Mouse (Mus musculus): ENCODE measurements around the gene Phgdh. TPM values are rescaled to one million over a fixed set of nuclear protein-coding genes. Genes with fewer than 3 reads are reported as not detected.

Phgdh gene
- total RNA-seq, 1 experiment: 162 TPM

DNA sequence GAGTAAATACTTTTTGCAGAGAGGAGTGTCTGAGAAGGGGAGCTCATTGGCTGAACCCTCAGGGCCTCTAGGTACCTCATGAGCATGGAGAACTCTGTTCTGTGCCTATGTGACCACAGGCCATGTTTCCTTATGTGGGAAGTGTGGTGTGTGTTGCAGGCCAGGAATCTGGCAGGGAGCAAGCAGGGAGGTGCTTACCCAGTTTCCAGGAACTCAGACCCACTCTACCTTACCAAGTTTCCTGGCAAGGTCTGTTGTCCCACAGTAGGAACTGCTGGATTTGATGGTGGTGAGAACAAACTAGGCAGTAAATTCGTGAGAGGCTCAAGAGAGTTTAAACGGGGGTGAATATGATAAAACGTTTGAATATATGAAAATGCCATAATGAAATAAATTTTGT lies 26.3 kb upstream of the Phgdh start:
- in situ Hi-C loops (cut with MboI; ENCODE audit: low sequenced_read_pairs in 2 of 2, unreplicated experiment in 2 of 2): no loop called here
- no peaks in the 10 kb centered on the region; a peak in 1 of 4 replicates for H3K4me1 ChIP-seq (ENCODE audit: control insufficient read depth in 2 of 2, insufficient read depth in 2 of 2, low read length in 2 of 2, poor library complexity in 1 of 2)
- TF ChIP-seq ZNF384 (IDR thresholded peaks at IDR 0.05; ENCODE audit: low read depth, low read length) (no peak), HCFC1 (IDR thresholded peaks at IDR 0.05; ENCODE audit: borderline replicate concordance, insufficient read depth, low read length) (no peak), MAFK (IDR thresholded peaks at IDR 0.05; ENCODE audit: insufficient read depth, low read depth, low read length) (no peak), ZC3H11A (IDR thresholded peaks at IDR 0.05; ENCODE audit: borderline replicate concordance, low read depth, low read length) (no peak), CHD2 (IDR thresholded peaks at IDR 0.05; ENCODE audit: low read depth, low read length) (no peak)
- no peak overlapping the region for H3K4me3 ChIP-seq (ENCODE audit: insufficient read depth in 1 of 2, low read depth in 1 of 2, low read length in 2 of 2, poor library complexity in 1 of 2, severe bottlenecking in 1 of 2)
- H3K9me3 ChIP-seq (ENCODE audit: control insufficient read depth, insufficient read depth, low read depth, low read length): no peaks in the 10 kb centered on the region
- no peak for DNase-seq (ENCODE audit: low read depth, low spot score)
- no peak overlapping the region for H3K27ac ChIP-seq (ENCODE audit: insufficient read depth, low read depth, low read length, poor library complexity, severe bottlenecking)
- H3K36me3 ChIP-seq (ENCODE audit: control insufficient read depth, insufficient read depth, low read length, poor library complexity, severe bottlenecking): no peaks in the 10 kb centered on the region
- H3K9ac ChIP-seq (ENCODE audit: insufficient read depth, low read depth, low read length, poor library complexity, severe bottlenecking): no peak overlapping the region

GRCm38 (mm10) chr3:98362753-98363152 lies 23.0 kb upstream of the Phgdh start:
- Histone ChIP-seq H3K27ac (ENCODE audit: insufficient read depth, low read depth, low read length, poor library complexity, severe bottlenecking) (no peak overlapping the region), H3K9me3 (ENCODE audit: control insufficient read depth, insufficient read depth, low read depth, low read length) (no peaks in the 10 kb centered on the region), H3K4me3 (ENCODE audit: insufficient read depth in 1 of 2, low read depth in 1 of 2, low read length in 2 of 2, poor library complexity in 1 of 2, severe bottlenecking in 1 of 2) (no peak overlapping the region), H3K4me1 (ENCODE audit: control insufficient read depth in 2 of 2, insufficient read depth in 2 of 2, low read length in 2 of 2, poor library complexity in 1 of 2) (no peaks in the 10 kb centered on the region; a peak in 1 of 4 replicates), H3K9ac (ENCODE audit: insufficient read depth, low read depth, low read length, poor library complexity, severe bottlenecking) (no peak overlapping the region), H3K36me3 (ENCODE audit: control insufficient read depth, insufficient read depth, low read length, poor library complexity, severe bottlenecking) (no peaks in the 10 kb centered on the region)
- TF ChIP-seq ZC3H11A (IDR thresholded peaks at IDR 0.05; ENCODE audit: borderline replicate concordance, low read depth, low read length) (0 out of 2 replicates have a peak, but pooled peaks have one; percentile 26), HCFC1 (IDR thresholded peaks at IDR 0.05; ENCODE audit: borderline replicate concordance, insufficient read depth, low read length) (no peak), ZNF384 (IDR thresholded peaks at IDR 0.05; ENCODE audit: low read depth, low read length) (no peak)
- DNase-seq (ENCODE audit: low read depth, low spot score): no peak
- in situ Hi-C loops (cut with MboI; ENCODE audit: low sequenced_read_pairs in 2 of 2, unreplicated experiment in 2 of 2): no loop called here

DNA sequence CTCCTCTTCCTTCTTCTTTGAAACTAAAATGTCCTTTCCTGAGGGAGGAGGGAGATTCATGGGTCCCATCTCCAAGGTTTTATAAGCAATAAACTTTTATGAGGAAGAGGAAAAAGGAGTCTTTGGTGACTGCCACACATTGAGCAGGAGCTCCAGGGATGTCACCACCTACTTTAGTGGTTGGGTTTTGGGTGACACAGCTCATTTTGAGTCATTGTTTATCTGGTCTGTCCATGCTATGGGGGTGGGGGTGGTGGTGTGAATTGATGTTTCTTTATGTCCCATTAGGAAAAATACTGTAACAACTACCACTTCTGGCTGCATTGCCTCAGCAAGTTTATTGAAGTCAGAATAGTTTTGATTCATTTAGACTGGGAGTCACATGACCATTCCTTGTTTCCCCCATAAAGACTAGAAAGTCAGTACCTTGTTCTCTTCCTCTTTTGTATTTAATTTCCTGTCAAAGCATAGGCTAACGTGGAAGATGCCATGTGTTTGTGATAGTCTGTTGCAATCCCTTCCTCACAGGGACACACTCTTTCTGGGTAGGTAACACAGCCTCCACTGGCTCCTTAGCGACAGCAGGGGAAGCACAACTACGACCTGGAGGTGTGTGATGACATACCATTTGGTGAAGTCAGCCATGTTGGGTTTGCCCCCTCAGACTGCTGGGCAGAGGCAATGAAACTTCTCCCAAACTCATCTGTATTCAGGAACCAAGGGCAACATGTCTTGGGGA lies 17.0 kb upstream of the Phgdh start:
- H3K9ac ChIP-seq (ENCODE audit: insufficient read depth, low read depth, low read length, poor library complexity, severe bottlenecking): no peak overlapping the region
- in situ Hi-C loops (cut with MboI; ENCODE audit: low sequenced_read_pairs in 2 of 2, unreplicated experiment in 2 of 2): no loop called here
- DNase-seq (ENCODE audit: low read depth, low spot score): no peak

GRCm38 (mm10) chr3:98356026-98356365 lies 16.2 kb upstream of the Phgdh start:
- no peak for DNase-seq (ENCODE audit: low read depth, low spot score)
- no peaks in the 10 kb centered on the region for H3K36me3 ChIP-seq (ENCODE audit: control insufficient read depth, insufficient read depth, low read length, poor library complexity, severe bottlenecking)
- TF ChIP-seq HCFC1 (IDR thresholded peaks at IDR 0.05; ENCODE audit: borderline replicate concordance, insufficient read depth, low read length) (no peak), MAFK (IDR thresholded peaks at IDR 0.05; ENCODE audit: insufficient read depth, low read depth, low read length) (no peak), ZC3H11A (IDR thresholded peaks at IDR 0.05; ENCODE audit: borderline replicate concordance, low read depth, low read length) (no peak), CHD2 (IDR thresholded peaks at IDR 0.05; ENCODE audit: low read depth, low read length) (no peak), ZNF384 (IDR thresholded peaks at IDR 0.05; ENCODE audit: low read depth, low read length) (no peak)
- no peak overlapping the region for H3K4me3 ChIP-seq (ENCODE audit: insufficient read depth in 1 of 2, low read depth in 1 of 2, low read length in 2 of 2, poor library complexity in 1 of 2, severe bottlenecking in 1 of 2)
- in situ Hi-C loops (cut with MboI; ENCODE audit: low sequenced_read_pairs in 2 of 2, unreplicated experiment in 2 of 2): no loop called here
- 0 out of 4 replicates have a peak, but pooled peaks cover 0 to 2% of the 10 kb centered on the region in 2 experiments for H3K4me1 ChIP-seq (ENCODE audit: control insufficient read depth in 2 of 2, insufficient read depth in 2 of 2, low read length in 2 of 2, poor library complexity in 1 of 2)
- no peak overlapping the region for H3K9ac ChIP-seq (ENCODE audit: insufficient read depth, low read depth, low read length, poor library complexity, severe bottlenecking)
- H3K27ac ChIP-seq (ENCODE audit: insufficient read depth, low read depth, low read length, poor library complexity, severe bottlenecking): no peak overlapping the region
- H3K9me3 ChIP-seq (ENCODE audit: control insufficient read depth, insufficient read depth, low read depth, low read length): no peaks in the 10 kb centered on the region

More for the DNA sequence above, 17.0 kb upstream of the Phgdh start:
- H3K9me3 ChIP-seq (ENCODE audit: control insufficient read depth, insufficient read depth, low read depth, low read length): no peaks in the 10 kb centered on the region
- H3K4me3 ChIP-seq (ENCODE audit: insufficient read depth in 1 of 2, low read depth in 1 of 2, low read length in 2 of 2, poor library complexity in 1 of 2, severe bottlenecking in 1 of 2): no peak overlapping the region
- no peaks in the 10 kb centered on the region for H3K36me3 ChIP-seq (ENCODE audit: control insufficient read depth, insufficient read depth, low read length, poor library complexity, severe bottlenecking)
- 0 out of 4 replicates have a peak, but pooled peaks cover 0 to 2% of the 10 kb centered on the region in 2 experiments for H3K4me1 ChIP-seq (ENCODE audit: control insufficient read depth in 2 of 2, insufficient read depth in 2 of 2, low read length in 2 of 2, poor library complexity in 1 of 2)
- TF ChIP-seq HCFC1 (IDR thresholded peaks at IDR 0.05; ENCODE audit: borderline replicate concordance, insufficient read depth, low read length) (no peak), CHD2 (IDR thresholded peaks at IDR 0.05; ENCODE audit: low read depth, low read length) (no peak), MAFK (IDR thresholded peaks at IDR 0.05; ENCODE audit: insufficient read depth, low read depth, low read length) (no peak), ZNF384 (IDR thresholded peaks at IDR 0.05; ENCODE audit: low read depth, low read length) (no peak), ZC3H11A (IDR thresholded peaks at IDR 0.05; ENCODE audit: borderline replicate concordance, low read depth, low read length) (no peak)
- H3K27ac ChIP-seq (ENCODE audit: insufficient read depth, low read depth, low read length, poor library complexity, severe bottlenecking): no peak overlapping the region

Measured in ES-E14 (cell line).